Mouse (Mus musculus) forebrain, postnatal 0 days (tissue): ENCODE data around the gene Arhgap23. TPM values are rescaled to one million over a fixed set of nuclear protein-coding genes. Genes with fewer than 3 reads are reported as not detected.

Experiments
- ATAC-seq: fragments of 200-750 bp; cut with Nextera tagmentation; 2 replicates; pipeline ENCODE4 v1.8.0; 2017; ENCODE audit warnings: mild to moderate bottlenecking, moderate library complexity
- DNase-seq: peaks from one replicate; pipeline ENCODE4 v3.0.0-alpha.2; 2015
- H3K27ac ChIP-seq: fragments of 300-500 bp; sonication (generic); 2 replicates; pipeline ENCODE4 v1.5.1; 2014; ENCODE audit warnings: low read depth, mild to moderate bottlenecking, antibody characterized with exemption, low read length, moderate library complexity, mixed read lengths
- H3K27me3 ChIP-seq: fragments of 300-500 bp; sonication (generic); 2 replicates; pipeline ENCODE4 v1.6.1; 2014; ENCODE audit warnings: mild to moderate bottlenecking, low read length, mixed read lengths; ENCODE audit not compliant: insufficient read depth
- H3K36me3 ChIP-seq: fragments of 300-500 bp; sonication (generic); 2 replicates; pipeline ENCODE4 v1.6.1; 2014; ENCODE audit warnings: mild to moderate bottlenecking, moderate library complexity; ENCODE audit not compliant: insufficient read depth
- H3K4me1 ChIP-seq: fragments of 300-500 bp; sonication (generic); 2 replicates; pipeline ENCODE4 v1.6.1; 2014; ENCODE audit warnings: antibody characterized with exemption; ENCODE audit not compliant: insufficient read depth
- H3K4me2 ChIP-seq: fragments of 300-500 bp; sonication (generic); 2 replicates; pipeline ENCODE4 v1.6.1; 2014; ENCODE audit warnings: low read depth, mild to moderate bottlenecking, moderate library complexity
- H3K4me3 ChIP-seq: fragments of 300-500 bp; sonication (generic); 2 replicates; pipeline ENCODE4 v1.5.1; 2014; ENCODE audit warnings: low read depth, low read length, mixed read lengths
- H3K9ac ChIP-seq: fragments of 300-500 bp; sonication (generic); 2 replicates; pipeline ENCODE4 v1.6.1; 2014; ENCODE audit warnings: mild to moderate bottlenecking
- H3K9me3 ChIP-seq: fragments of 300-500 bp; sonication (generic); 2 replicates; pipeline ENCODE4 v1.6.1; 2016; ENCODE audit warnings: low read length
- CTCF ChIP-seq: sonication (generic); IDR thresholded peaks from 2 replicates; pipeline ENCODE4 v1.5.1; 2016; ENCODE audit warnings: antibody characterized with exemption, control low read depth, low read depth
- WGBS: fragments of 180-500 bp; shearing (Covaris S2); extraction: QIAGEN DNeasy Blood & Tissue Kit; methylation state at CpG from one replicate; pipeline ENCODE4 v1.1.7; 2014; 5-methylcytosine and 5-hydroxymethylcytosine counted together
- polyA plus RNA-seq: library from polyadenylated mRNA; unstranded; fragments of >200 nt; fragmentation: Nextera tagmentation; extraction: Ambion mirVana; gene quantifications from 2 replicates; pipeline ENCODE4 v1.2.1, GENCODE M21; 2015
- total RNA-seq: library from RNA; depleted of rRNA; stranded (reverse); fragments of >200 nt; gene quantifications from 2 replicates; pipeline ENCODE4 v1.2.3, GENCODE M21; 2014

The Arhgap23 gene
- total and polyA plus RNA-seq, 2 experiments from 2014 or later: 10.2 to 52.9 TPM

GRCm38 (mm10) chr11:97471276-97471675 lies 55.9 kb downstream of the Arhgap23 start:
- no peaks in the 10 kb centered on the region for H3K27me3 ChIP-seq
- peaks cover 83% of the 10 kb centered on the region for H3K36me3 ChIP-seq
- no peak overlapping the region for H3K4me3 ChIP-seq
- H3K9me3 ChIP-seq: no peaks in the 10 kb centered on the region
- WGBS: 86% methylated on average over 6 of the region's 6 CpGs
- no peaks in the 10 kb centered on the region for H3K4me1 ChIP-seq
- H3K4me2 ChIP-seq: no peak overlapping the region
- DNase-seq (no peak), ATAC-seq (no peak)
- no peak overlapping the region for H3K27ac ChIP-seq
- TF ChIP-seq CTCF: no peak
- no peak overlapping the region for H3K9ac ChIP-seq

- peak; percentile 87 for TF ChIP-seq CTCF
- ATAC-seq (peak; percentile 77), DNase-seq (peak; percentile 91)
- H3K4me2 ChIP-seq: no peak overlapping the region
- H3K9me3 ChIP-seq: no peaks in the 10 kb centered on the region
- no peak overlapping the region for H3K4me3 ChIP-seq
- peaks cover 82% of the 10 kb centered on the region for H3K36me3 ChIP-seq
- 54% methylated on average over 8 of the region's 8 CpGs for WGBS
- no peaks in the 10 kb centered on the region for H3K27me3 ChIP-seq
- H3K9ac ChIP-seq: no peak overlapping the region
- H3K4me1 ChIP-seq: no peaks in the 10 kb centered on the region
- H3K27ac ChIP-seq: 0 out of 2 replicates have a peak overlapping the region, but pooled peaks have one; percentile 45
These were observed 61.2 kb downstream of the Arhgap23 start for GRCm38 (mm10) chr11:97476334-97477095.

- Histone ChIP-seq H3K27me3 (no peaks in the 10 kb centered on the region), H3K36me3 (peaks cover 84% of the 10 kb centered on the region)
These were observed 62.1 kb downstream of the Arhgap23 start for GRCm38 (mm10) chr11:97477431-97477830.

GRCm38 (mm10) chr11:97478345-97478744 lies 63.0 kb downstream of the Arhgap23 start:
- TF ChIP-seq CTCF: no peak
- no peaks in the 10 kb centered on the region for H3K27me3 ChIP-seq
- WGBS: 89% methylated on average over 6 of the region's 6 CpGs

More at GRCm38 (mm10) chr11:97477431-97477830, 62.1 kb downstream of the Arhgap23 start:
- no peak for DNase-seq
- Histone ChIP-seq H3K4me3 (no peak overlapping the region), H3K9me3 (no peaks in the 10 kb centered on the region), H3K27ac (no peak overlapping the region), H3K9ac (no peak overlapping the region), H3K4me2 (no peak overlapping the region), H3K4me1 (no peaks in the 10 kb centered on the region)
- no peak for TF ChIP-seq CTCF
- ATAC-seq: no peak
- WGBS: 72% methylated on average over 7 of the region's 7 CpGs

GRCm38 (mm10) chr11:97479085-97479484 lies 63.8 kb downstream of the Arhgap23 start:
- no peak for ATAC-seq
- no peaks in the 10 kb centered on the region for H3K4me1 ChIP-seq
- WGBS: 91% methylated on average over 10 of the region's 10 CpGs
- H3K27me3 ChIP-seq: no peaks in the 10 kb centered on the region
- no peak overlapping the region for H3K4me3 ChIP-seq
- H3K9me3 ChIP-seq: no peaks in the 10 kb centered on the region
- DNase-seq: no peak
- no peak for TF ChIP-seq CTCF
- H3K36me3 ChIP-seq: peaks cover 72% of the 10 kb centered on the region
- no peak overlapping the region for H3K4me2 ChIP-seq
- no peak overlapping the region for H3K9ac ChIP-seq
- no peak overlapping the region for H3K27ac ChIP-seq

More at GRCm38 (mm10) chr11:97478345-97478744, 63.0 kb downstream of the Arhgap23 start:
- H3K27ac ChIP-seq: no peak overlapping the region
- H3K9me3 ChIP-seq: no peaks in the 10 kb centered on the region
- DNase-seq (no peak), ATAC-seq (no peak)
- no peaks in the 10 kb centered on the region for H3K4me1 ChIP-seq
- no peak overlapping the region for H3K9ac ChIP-seq
- no peak overlapping the region for H3K4me3 ChIP-seq
- H3K4me2 ChIP-seq: no peak overlapping the region
- H3K36me3 ChIP-seq: peaks cover 79% of the 10 kb centered on the region

GRCm38 (mm10) chr11:97479824-97480223 lies 64.5 kb downstream of the Arhgap23 start:
- Histone ChIP-seq H3K4me1 (no peaks in the 10 kb centered on the region), H3K27me3 (no peaks in the 10 kb centered on the region), H3K4me2 (no peak overlapping the region), H3K4me3 (no peak overlapping the region), H3K27ac (no peak overlapping the region), H3K9ac (no peak overlapping the region), H3K9me3 (no peaks in the 10 kb centered on the region), H3K36me3 (peaks cover 72% of the 10 kb centered on the region)
- WGBS: 46% methylated on average over 8 of the region's 8 CpGs
- no peak for ATAC-seq
- peak; percentile 25 for DNase-seq
- no peak for TF ChIP-seq CTCF

- Histone ChIP-seq H3K4me2 (no peak overlapping the region), H3K9ac (no peak overlapping the region), H3K27ac (no peak overlapping the region), H3K9me3 (no peaks in the 10 kb centered on the region), H3K36me3 (peaks cover 58% of the 10 kb centered on the region), H3K4me1 (no peaks in the 10 kb centered on the region), H3K4me3 (no peak overlapping the region), H3K27me3 (no peaks in the 10 kb centered on the region)
- no peak for TF ChIP-seq CTCF
- WGBS: 72% methylated on average over 8 of the region's 8 CpGs
- no peak for ATAC-seq
- no peak for DNase-seq
These were observed 70.3 kb downstream of the Arhgap23 start for GRCm38 (mm10) chr11:97485661-97486060.
